Mouse (Mus musculus) hindbrain, embryonic 12.5 days (tissue): ENCODE measurements around the gene Borcs6. TPM values are rescaled to one million over a fixed set of nuclear protein-coding genes. Genes with fewer than 3 reads are reported as not detected.

Experiments used
- ATAC-seq: fragments of 200-750 bp; cut with Nextera tagmentation; 2 replicates; pipeline ENCODE4 v1.8.0; 2017; ENCODE audit warnings: moderate TSS enrichment; ENCODE audit not compliant: low FRiP score
- H3K27ac ChIP-seq: fragments of 300-500 bp; sonication (generic); 2 replicates; pipeline ENCODE4 v1.5.1; 2016; ENCODE audit warnings: mild to moderate bottlenecking
- H3K27me3 ChIP-seq: fragments of 300-500 bp; sonication (generic); 2 replicates; pipeline ENCODE4 v1.6.1; 2016; ENCODE audit warnings: mild to moderate bottlenecking
- H3K36me3 ChIP-seq: fragments of 300-500 bp; sonication (generic); 2 replicates; pipeline ENCODE4 v1.6.1; 2016; ENCODE audit warnings: mild to moderate bottlenecking
- H3K4me1 ChIP-seq: fragments of 300-500 bp; sonication (generic); 2 replicates; pipeline ENCODE4 v1.6.1; 2016
- H3K4me2 ChIP-seq: fragments of 300-500 bp; sonication (generic); replicated peaks from 2 replicates; pipeline ENCODE4 v1.6.1; 2016; ENCODE audit warnings: mild to moderate bottlenecking
- H3K4me3 ChIP-seq: fragments of 300-500 bp; sonication (generic); 2 replicates; pipeline ENCODE4 v1.5.1; 2016; ENCODE audit warnings: mild to moderate bottlenecking
- H3K9ac ChIP-seq: fragments of 300-500 bp; sonication (generic); 2 replicates; pipeline ENCODE4 v1.6.1; 2016; ENCODE audit warnings: mild to moderate bottlenecking, moderate library complexity
- H3K9me3 ChIP-seq: fragments of 300-500 bp; sonication (generic); replicated peaks from 2 replicates; pipeline ENCODE4 v1.6.1; 2016; ENCODE audit warnings: mild to moderate bottlenecking
- WGBS: fragments of 180-500 bp; shearing (Covaris S2); methylation state at CpG from one replicate; pipeline ENCODE4 v1.1.7; 2016; 5-methylcytosine and 5-hydroxymethylcytosine counted together
- polyA plus RNA-seq: library from polyadenylated mRNA; unstranded; fragments of >200 nt; fragmentation: Nextera tagmentation; extraction: Ambion mirVana; gene quantifications from 2 replicates; pipeline ENCODE4 v1.2.1, GENCODE M21; 2016

Gene Borcs6
- polyA plus RNA-seq, 1 experiment from 2014 or later = 16.6 TPM

GRCm38 (mm10) chr11:69109032-69109900, 49.7 kb downstream of the Borcs6 start:
- WGBS = 83% methylated on average over 13 of the region's 13 CpGs
- Histone ChIP-seq H3K27ac (no peak overlapping the region), H3K36me3 (peaks cover 53% of the 10 kb centered on the region), H3K4me1 (peaks cover 8% of the 10 kb centered on the region; the same call in 1 of the 2 replicates), H3K27me3 (peaks cover 16% of the 10 kb centered on the region), H3K9ac (no peak overlapping the region), H3K4me2 (0 out of 2 replicates have a peak overlapping the region, but pooled peaks have one; percentile 50), H3K4me3 (no peak overlapping the region), H3K9me3 (no peaks in the 10 kb centered on the region)
- no peak for ATAC-seq

GRCm38 (mm10) chr11:69110319-69111046, 51.0 kb downstream of the Borcs6 start:
- WGBS = under 1% methylated on average over 30 of the region's 30 CpGs
- Histone ChIP-seq H3K36me3 (peaks cover 40% of the 10 kb centered on the region), H3K4me1 (peaks cover 8% of the 10 kb centered on the region; the same call in 1 of the 2 replicates), H3K9ac (peak overlapping the region; percentile 41), H3K4me2 (peak overlapping the region; percentile 50), H3K9me3 (no peaks in the 10 kb centered on the region), H3K27ac (no peak overlapping the region), H3K27me3 (peaks cover 27% of the 10 kb centered on the region), H3K4me3 (peak overlapping the region; percentile 44)
- ATAC-seq = no peak

Other genes starting within 250 kb of the Borcs6 start
- gene Ndel1, start 187.9 kb upstream of the Borcs6 start, polyA plus RNA-seq = 76.2 and 77.1 TPM in 2 replicates
- 0.07 TPM in 1 of 2 replicates, not detected in the other for gene Rnf222, start 171.2 kb upstream of the Borcs6 start, polyA plus RNA-seq
- gene Rpl26, start 158.1 kb upstream of the Borcs6 start, polyA plus RNA-seq = 624 and 749 TPM in 2 replicates
- 0.36 TPM in 1 of 2 replicates, not detected in the other for gene Odf4, start 132.6 kb upstream of the Borcs6 start, polyA plus RNA-seq
- gene Arhgef15, start 102.2 kb upstream of the Borcs6 start, polyA plus RNA-seq = 8.5 TPM in 2 replicates
- gene Slc25a35, start 91.6 kb upstream of the Borcs6 start, polyA plus RNA-seq = 2.3 TPM in 2 replicates
- gene Rangrf, start 84.5 kb upstream of the Borcs6 start, polyA plus RNA-seq = 34.4 and 38.3 TPM in 2 replicates
- gene Pfas, start 51.3 kb upstream of the Borcs6 start, polyA plus RNA-seq = 27.8 and 31.0 TPM in 2 replicates
- 64.8 and 66.4 TPM in 2 replicates for gene Ctc1, start 43.8 kb upstream of the Borcs6 start, polyA plus RNA-seq
- gene Aurkb, start 14.1 kb upstream of the Borcs6 start, polyA plus RNA-seq = 95.5 and 100 TPM in 2 replicates
- gene Tmem107, start 11.1 kb downstream of the Borcs6 start, polyA plus RNA-seq = 39.4 and 45.1 TPM in 2 replicates
- gene Vamp2, start 28.8 kb downstream of the Borcs6 start, polyA plus RNA-seq = 140 and 159 TPM in 2 replicates
- gene Per1, start 35.5 kb downstream of the Borcs6 start, polyA plus RNA-seq = 9.8 and 11.6 TPM in 2 replicates
- gene Hes7, start 60.7 kb downstream of the Borcs6 start, polyA plus RNA-seq = 0.25 and 0.49 TPM in 2 replicates
- gene 9130213A22Rik, start 62.9 kb downstream of the Borcs6 start, polyA plus RNA-seq = 0.26 and 0.29 TPM in 2 replicates
- 0.41 and 0.65 TPM in 2 replicates for gene Aloxe3, start 66.2 kb downstream of the Borcs6 start, polyA plus RNA-seq
- 0.12 TPM in 2 replicates for gene Alox12b, start 97.3 kb downstream of the Borcs6 start, polyA plus RNA-seq
- gene Alox8, start 138.1 kb downstream of the Borcs6 start, polyA plus RNA-seq = 0.06 and 0.07 TPM in 2 replicates
- 0.04 and 0.13 TPM in 2 replicates for gene Gucy2e, start 177.3 kb downstream of the Borcs6 start, polyA plus RNA-seq